Mouse (Mus musculus): Measurements from ENCODE around the gene C2cd4c. TPM values are rescaled to one million over a fixed set of nuclear protein-coding genes. Genes with fewer than 3 reads are reported as not detected.

C2cd4c gene
- polyA plus RNA-seq, 1 experiment = not detected

GRCm38 (mm10) chr10:79556951-79557350 is 56.9 kb downstream of the C2cd4c start:
- Histone ChIP-seq H3K27me3 (ENCODE audit: control insufficient read depth, insufficient read depth, low read length) (no peaks in the 10 kb centered on the region), H3K4me3 (ENCODE audit: extremely low read depth, insufficient read depth, insufficient read length) (no peak overlapping the region), H3K36me3 (ENCODE audit: control insufficient read depth, insufficient read depth, low read length) (no peaks in the 10 kb centered on the region), H3K4me1 (ENCODE audit: control insufficient read depth, insufficient read depth, insufficient read length) (peaks cover 11% of the 10 kb centered on the region; the same call in 1 of the 2 replicates), H3K27ac (ENCODE audit: insufficient read depth, low read length) (no peak overlapping the region)
- no peak for DNase-seq (ENCODE audit: low read depth in 1 of 2, low spot score in 2 of 2)
- WGBS = 88% methylated on average over 5 of the region's 5 CpGs
- no peak for TF ChIP-seq POLR2A (IDR thresholded peaks at IDR 0.05; ENCODE audit: low read depth, low read length)
- no peak for TF ChIP-seq CTCF (IDR thresholded peaks at IDR 0.05; ENCODE audit: extremely low read depth, insufficient read depth, insufficient read length, insufficient replicate concordance)

Other genes starting within 250 kb of the C2cd4c start
- not detected in 2 replicates for gene Vmn2r83, start 145.3 kb downstream of the C2cd4c start, polyA plus RNA-seq (2012; rRNA removed)
- 6.7 and 8.9 TPM in 2 replicates for gene Plpp2, start 80.2 kb downstream of the C2cd4c start, polyA plus RNA-seq (2012; rRNA removed)
- 63.7 and 92.1 TPM in 2 replicates for gene Mier2, start 58.8 kb downstream of the C2cd4c start, polyA plus RNA-seq (2012; rRNA removed)
- 0.18 and 0.72 TPM in 2 replicates for gene Theg, start 26.7 kb downstream of the C2cd4c start, polyA plus RNA-seq (2012; rRNA removed)
- gene Shc2, start 23.9 kb upstream of the C2cd4c start, polyA plus RNA-seq (2012; rRNA removed) = 1.0 and 1.3 TPM in 2 replicates
- not detected in 2 replicates for gene Odf3l2, start 31.7 kb upstream of the C2cd4c start, polyA plus RNA-seq (2012; rRNA removed)
- 22.0 and 33.9 TPM in 2 replicates for gene Madcam1, start 50.5 kb upstream of the C2cd4c start, polyA plus RNA-seq (2012; rRNA removed)
- gene Tpgs1, start 55.3 kb upstream of the C2cd4c start, polyA plus RNA-seq (2012; rRNA removed) = 47.9 and 77.7 TPM in 2 replicates
- 119 and 143 TPM in 2 replicates for gene Cdc34, start 68.2 kb upstream of the C2cd4c start, polyA plus RNA-seq (2012; rRNA removed)
- 1.7 and 1.8 TPM in 2 replicates for gene Gzmm, start 75.0 kb upstream of the C2cd4c start, polyA plus RNA-seq (2012; rRNA removed)
- 208 and 255 TPM in 2 replicates for gene Bsg, start 90.5 kb upstream of the C2cd4c start, polyA plus RNA-seq (2012; rRNA removed)
- gene Hcn2, start 102.6 kb upstream of the C2cd4c start, polyA plus RNA-seq (2012; rRNA removed) = 0.77 and 1.5 TPM in 2 replicates
- 60.5 and 62.5 TPM in 2 replicates for gene Polrmt, start 132.6 kb upstream of the C2cd4c start, polyA plus RNA-seq (2012; rRNA removed)
- gene Fgf22, start 141.1 kb upstream of the C2cd4c start, polyA plus RNA-seq (2012; rRNA removed) = not detected in 2 replicates
- gene Rnf126, start 152.9 kb upstream of the C2cd4c start, polyA plus RNA-seq (2012; rRNA removed) = 122 and 217 TPM in 2 replicates
- gene Fstl3, start 163.2 kb upstream of the C2cd4c start, polyA plus RNA-seq (2012; rRNA removed) = 5.8 and 10.9 TPM in 2 replicates
- gene Prss57, start 176.9 kb upstream of the C2cd4c start, polyA plus RNA-seq (2012; rRNA removed) = 1.4 and 1.6 TPM in 2 replicates
- gene Palm, start 179.5 kb upstream of the C2cd4c start, polyA plus RNA-seq (2012; rRNA removed) = 9.2 and 14.6 TPM in 2 replicates
- gene Misp, start 207.0 kb upstream of the C2cd4c start, polyA plus RNA-seq (2012; rRNA removed) = 0.07 and 0.18 TPM in 2 replicates
- gene Ptbp1, start 240.4 kb upstream of the C2cd4c start, polyA plus RNA-seq (2012; rRNA removed) = 251 and 315 TPM in 2 replicates